Mouse (Mus musculus) cerebellum, postnatal 36 days (tissue): ENCODE results near the gene Rangrf.
A peak's percentile ranks its signal among the peaks of the same experiment; 100 is the strongest.
"Not testable (repeated sequence)": the region's sequence is repeated elsewhere in the genome, so short reads cannot be mapped to it uniquely, and the experiment has no call there.

ENCODE experiments used
- DNase-seq, 2 experiments: peaks; one replicate each; pipeline ENCODE4 v3.0.0; 2021 to 2022; ENCODE audit warnings: mixed read lengths in 2 of 2

Rangrf gene

GRCm38 (mm10) chr11:68975085-68975484 is at the start of gene Rangrf:
TSS of gene Rangrf (minus strand) at chr11:68975185.
- no peak for DNase-seq

GRCm38 (mm10) chr11:69020691-69021090 is 45.7 kb upstream of the Rangrf start:
- DNase-seq, result no peak

- DNase-seq, result no peak
Observed at GRCm38 (mm10) chr11:69016755-69017154, 41.8 kb upstream of the Rangrf start.

GRCm38 (mm10) chr11:69015644-69016441 is 40.9 kb upstream of the Rangrf start, which contains the start of gene Ctc1:
TSS of gene Ctc1 (plus strand) at chr11:69015911.
- DNase-seq, result peak; percentile 89

- DNase-seq, result peak; percentile 84 to 87
Observed at GRCm38 (mm10) chr11:69012071-69012601, 37.2 kb upstream of the Rangrf start.

- not testable (repeated sequence) for DNase-seq
Observed at GRCm38 (mm10) chr11:69011445-69011844, 36.5 kb upstream of the Rangrf start.

- DNase-seq, result no peak
Observed at GRCm38 (mm10) chr11:69010400-69011323, 35.7 kb upstream of the Rangrf start.

- DNase-seq, result no peak
Observed at GRCm38 (mm10) chr11:69009508-69009907, 34.5 kb upstream of the Rangrf start.

GRCm38 (mm10) chr11:69008182-69009121 is 33.5 kb upstream of the Rangrf start, which contains the start of gene Pfas:
TSS of gene Pfas (minus strand) at chr11:69008460.
- DNase-seq, result peak; percentile 96

GRCm38 (mm10) chr11:69006575-69006974 is 31.6 kb upstream of the Rangrf start:
- DNase-seq, result not testable (repeated sequence)

GRCm38 (mm10) chr11:69005193-69005592 is 30.2 kb upstream of the Rangrf start:
- DNase-seq, result no peak

- no peak for DNase-seq
Observed at GRCm38 (mm10) chr11:69003592-69003991, 28.6 kb upstream of the Rangrf start.

- not testable (repeated sequence) for DNase-seq
Observed at GRCm38 (mm10) chr11:69002782-69003181, 27.8 kb upstream of the Rangrf start.

- DNase-seq, result no peak
Observed at GRCm38 (mm10) chr11:68997080-68997479, 22.1 kb upstream of the Rangrf start.

- DNase-seq, result no peak
Observed at GRCm38 (mm10) chr11:68994377-68994776, 19.4 kb upstream of the Rangrf start.

GRCm38 (mm10) chr11:68993122-68993521 is 18.1 kb upstream of the Rangrf start:
- peak; percentile 61 to 75 for DNase-seq

GRCm38 (mm10) chr11:68988341-68988740 is 13.4 kb upstream of the Rangrf start:
- peak; percentile 72 to 82 for DNase-seq

- no peak for DNase-seq
Observed at GRCm38 (mm10) chr11:68987365-68987882, 12.4 kb upstream of the Rangrf start.

- peak; percentile 79 to 80 for DNase-seq
Observed at GRCm38 (mm10) chr11:68982639-68983369, 7.8 kb upstream of the Rangrf start.

GRCm38 (mm10) chr11:68980919-68981318 is 5.9 kb upstream of the Rangrf start:
- DNase-seq, result no peak

GRCm38 (mm10) chr11:68979320-68979733 is 4.3 kb upstream of the Rangrf start:
- DNase-seq, result no peak
